Comparison of ENCODE assay signal across 8 mouse cellular contexts in the genomic region with DNA sequence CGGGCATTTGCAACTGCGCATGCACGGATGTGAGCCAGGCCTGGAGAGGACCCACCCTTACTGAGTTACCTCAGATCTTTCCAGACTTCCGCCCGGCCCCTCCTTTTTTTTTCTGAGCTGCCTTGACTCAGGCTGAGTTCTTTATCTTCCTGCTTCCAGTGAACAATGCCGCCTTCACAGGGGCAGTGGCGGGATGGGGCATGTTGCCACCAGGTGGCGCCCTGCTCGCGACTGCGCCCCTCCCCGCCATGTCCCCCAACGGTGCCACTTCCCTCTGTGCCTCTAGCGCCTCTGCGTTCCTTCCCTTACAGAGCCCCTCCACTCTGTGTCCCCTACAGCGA. TPM values are rescaled to one million over a fixed set of nuclear protein-coding genes. Genes with fewer than 3 reads are reported as not detected.
DNase-seq lines count a peak whose midpoint lies in the region; ATAC-seq lines count a peak whose summit lies in the region.

No protein-coding gene starts in this region.

- H3K9me3 ChIP-seq in forebrain, embryonic 10.5 days: no peaks in the 10 kb centered on the region
- no peaks in the 10 kb centered on the region for H3K9me3 ChIP-seq in neural tube, embryonic 13.5 days

- H3K4me1 ChIP-seq in forebrain, embryonic 10.5 days: peaks cover 54% of the 10 kb centered on the region
- H3K4me1 ChIP-seq in neural tube, embryonic 13.5 days (replicated peaks): peaks cover 40% of the 10 kb centered on the region

- peak overlapping the region; percentile 57 for H3K4me3 ChIP-seq in forebrain, embryonic 10.5 days
- peak overlapping the region; percentile 35; the same call in 1 of the 2 replicates for H3K4me3 ChIP-seq in neural tube, embryonic 13.5 days

- H3K9ac ChIP-seq in neural tube, embryonic 13.5 days: 0 out of 2 replicates have a peak overlapping the region, but pooled peaks have one; percentile 50

- no peaks in the 10 kb centered on the region for H3K27me3 ChIP-seq in forebrain, embryonic 10.5 days (ENCODE audit: poor library complexity, severe bottlenecking)
- no peaks in the 10 kb centered on the region for H3K27me3 ChIP-seq in neural tube, embryonic 13.5 days

- intact Hi-C loops in heart, postnatal 10 days (cut with DNase I): no loop called here

- H3K36me3 ChIP-seq in forebrain, embryonic 10.5 days (replicated peaks): peaks cover 11% of the 10 kb centered on the region
- H3K36me3 ChIP-seq in neural tube, embryonic 13.5 days: no peaks in the 10 kb centered on the region

- 2% methylated on average over 16 of the region's 16 CpGs for WGBS in forebrain, embryonic 10.5 days
- WGBS in neural tube, embryonic 13.5 days: 1% methylated on average over 16 of the region's 16 CpGs

- peak; percentile 84 for ATAC-seq in neural tube, embryonic 13.5 days (ENCODE audit: low read depth)

- H3K27ac ChIP-seq in forebrain, embryonic 10.5 days: peak overlapping the region; percentile 92
- peak overlapping the region; percentile 72 for H3K27ac ChIP-seq in neural tube, embryonic 13.5 days (replicated peaks)

- peak overlapping the region; percentile 51 for H3K4me2 ChIP-seq in neural tube, embryonic 13.5 days

- peak; percentile 97 for DNase-seq in ES-CJ7 (ENCODE audit: low read depth, low spot score)
- DNase-seq in c-Kit-positive CD71-positive TER-119-negative erythroid progenitor cells, embryonic 14.5 days (ENCODE audit: low read depth): peak; percentile 88
- peak; percentile 90 for DNase-seq in forebrain, embryonic 10.5 days (ENCODE audit: extremely low spot score, low spot score)
- DNase-seq in heart, postnatal 10 days: peak; percentile 94
- peak; percentile 92 to 93 for DNase-seq in kidney, postnatal 36 days
- DNase-seq in lung, adult 18-20 months: peak; percentile 96 to 97
- peak; percentile 93 for DNase-seq in testis, postnatal 10 days (ENCODE audit: low spot score)

RNA-seq across cellular contexts. Expression of gene Plin3, which starts 1.5 kb away (rescaled TPM):
- 58.3 and 59.0 TPM in 2 replicates for polyA plus RNA-seq in forebrain, embryonic 10.5 days (2016; fragmentation: Nextera tagmentation; extraction: Ambion mirVana)
- total RNA-seq in heart, postnatal 10 days (2021): 10 to 100 TPM; 67.0 to 81.9 TPM
- polyA plus RNA-seq in neural tube, embryonic 13.5 days (2015; fragmentation: Nextera tagmentation; extraction: Ambion mirVana): 21.5 and 24.7 TPM in 2 replicates

RNA-seq across cellular contexts. Expression of gene Arrdc5, which starts 8.9 kb away (rescaled TPM):
- polyA plus RNA-seq in forebrain, embryonic 10.5 days (2016; fragmentation: Nextera tagmentation; extraction: Ambion mirVana): not detected in 2 replicates
- not detected for total RNA-seq in heart, postnatal 10 days (2021)
- not detected in 2 replicates for polyA plus RNA-seq in neural tube, embryonic 13.5 days (2015; fragmentation: Nextera tagmentation; extraction: Ambion mirVana)

RNA-seq across cellular contexts. Expression of gene Uhrf1, which starts 12.0 kb away (rescaled TPM):
- 331 and 343 TPM in 2 replicates for polyA plus RNA-seq in forebrain, embryonic 10.5 days (2016; fragmentation: Nextera tagmentation; extraction: Ambion mirVana)
- 10 to 100 TPM; 21.6 to 23.3 TPM for total RNA-seq in heart, postnatal 10 days (2021)
- polyA plus RNA-seq in neural tube, embryonic 13.5 days (2015; fragmentation: Nextera tagmentation; extraction: Ambion mirVana): 20.0 and 27.4 TPM in 2 replicates

RNA-seq across cellular contexts. Expression of gene Ticam1, which starts 14.6 kb away (rescaled TPM):
- 2.4 and 2.6 TPM in 2 replicates for polyA plus RNA-seq in forebrain, embryonic 10.5 days (2016; fragmentation: Nextera tagmentation; extraction: Ambion mirVana)
- total RNA-seq in heart, postnatal 10 days (2021): 10 to 100 TPM; 11.6 to 12.7 TPM
- polyA plus RNA-seq in neural tube, embryonic 13.5 days (2015; fragmentation: Nextera tagmentation; extraction: Ambion mirVana): 1.5 and 1.7 TPM in 2 replicates

RNA-seq across cellular contexts. Expression of gene Fem1a, which starts 34.5 kb away (rescaled TPM):
- polyA plus RNA-seq in forebrain, embryonic 10.5 days (2016; fragmentation: Nextera tagmentation; extraction: Ambion mirVana): 11.5 and 13.2 TPM in 2 replicates
- total RNA-seq in heart, postnatal 10 days (2021): 10 to 100 TPM; 81.5 to 94.9 TPM
- polyA plus RNA-seq in neural tube, embryonic 13.5 days (2015; fragmentation: Nextera tagmentation; extraction: Ambion mirVana): 16.6 and 19.1 TPM in 2 replicates

Comparison
In these comparisons a context has a peak if more than half of its experiments do, and no peak if none do; other contexts are left out.
1. Peak in every context shown above with its lines: DNase-seq, ATAC-seq, H3K4me3 ChIP-seq and H3K27ac ChIP-seq.
2. RNA of gene Uhrf1, which starts 12.0 kb away (polyA plus RNA-seq): 331 to 343 TPM in forebrain, embryonic 10.5 days; 20.0 to 27.4 TPM in neural tube, embryonic 13.5 days; every median in the first group is over 10 times any median in the second.